Mouse (Mus musculus): Measurements from ENCODE around the gene Aplp2. TPM values are rescaled to one million over a fixed set of nuclear protein-coding genes. Genes with fewer than 3 reads are reported as not detected.

The Aplp2 gene
- total RNA-seq, 2 experiments from 2014 or later, result 99.7 to 123 TPM

DNA sequence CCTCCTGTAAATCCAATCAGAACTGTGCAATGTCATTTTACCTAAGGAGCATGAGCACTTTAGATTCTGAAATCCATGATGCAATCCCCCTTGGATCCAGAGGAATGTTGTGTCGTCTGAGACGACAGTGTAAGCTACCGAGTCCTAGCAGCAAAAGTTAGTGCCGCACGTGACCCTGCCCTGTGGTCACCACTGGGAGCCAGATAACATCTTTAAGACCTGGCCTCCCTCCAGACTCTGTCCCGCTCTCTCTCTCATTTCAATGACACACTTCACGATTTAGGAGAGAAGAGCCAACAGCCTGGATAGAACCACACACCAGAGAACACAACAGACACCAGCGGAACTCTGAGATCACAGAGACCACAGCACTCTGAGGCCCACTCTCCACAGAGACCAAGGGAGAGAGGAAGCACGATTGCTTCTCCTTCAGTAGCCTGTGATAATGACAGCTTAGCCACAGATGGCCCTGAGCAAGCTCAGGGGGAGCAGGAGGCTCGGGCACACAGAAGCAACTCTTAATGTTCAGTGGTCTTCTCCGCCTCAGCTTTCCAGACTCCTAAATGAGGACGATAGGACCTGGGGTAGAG, 83.6 kb downstream of the Aplp2 start:
- DNase-seq (ENCODE audit: low spot score), result no peak

DNA sequence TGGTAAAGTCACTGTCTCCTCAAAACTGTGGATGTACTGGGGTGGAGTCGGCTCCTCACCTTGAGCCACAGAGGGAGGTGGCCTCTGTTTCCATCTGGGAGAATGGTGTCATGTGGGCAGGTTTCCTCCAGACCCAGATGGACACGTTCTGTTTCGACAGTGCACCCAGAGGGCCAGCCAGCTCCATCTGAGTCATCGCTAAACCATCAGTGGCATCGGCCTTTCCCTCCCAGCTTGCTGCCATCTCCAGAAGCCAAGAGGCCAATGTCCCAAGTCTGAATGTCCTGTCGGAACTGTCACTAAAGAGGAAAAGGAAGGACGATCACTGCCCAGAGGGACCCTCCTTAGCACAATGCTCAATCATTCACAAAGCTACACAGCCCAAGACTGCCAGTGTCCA, 85.5 kb downstream of the Aplp2 start:
- no peak for DNase-seq (ENCODE audit: low spot score)

DNA sequence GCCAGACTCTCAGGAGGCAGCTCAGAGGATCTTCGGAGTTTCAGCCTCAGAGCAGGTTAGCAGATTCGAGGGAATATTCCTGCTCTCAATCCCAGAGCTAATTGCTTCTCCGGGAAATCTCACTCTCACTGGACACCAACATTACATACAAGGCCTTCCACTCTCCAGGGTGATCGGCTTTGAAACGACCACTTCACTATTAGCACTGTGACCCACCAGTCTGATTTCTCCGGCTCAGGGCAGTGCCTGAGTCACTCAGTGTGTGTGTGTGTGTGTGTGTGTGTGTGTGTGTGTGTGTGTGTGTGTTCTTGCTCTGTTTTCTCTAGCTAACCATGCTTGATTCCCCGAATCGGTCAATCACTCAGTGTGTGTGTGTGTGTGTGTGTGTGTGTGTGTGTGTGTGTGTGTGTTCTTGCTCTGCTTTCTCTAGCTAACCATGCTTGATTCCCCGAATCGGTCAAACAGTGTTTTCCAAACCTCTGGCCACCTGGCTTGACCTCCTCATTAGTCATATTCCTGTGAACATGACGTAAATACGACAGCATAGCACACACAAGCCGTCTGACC, 89.1 kb downstream of the Aplp2 start:
- DNase-seq (ENCODE audit: low spot score), result no peak

DNA sequence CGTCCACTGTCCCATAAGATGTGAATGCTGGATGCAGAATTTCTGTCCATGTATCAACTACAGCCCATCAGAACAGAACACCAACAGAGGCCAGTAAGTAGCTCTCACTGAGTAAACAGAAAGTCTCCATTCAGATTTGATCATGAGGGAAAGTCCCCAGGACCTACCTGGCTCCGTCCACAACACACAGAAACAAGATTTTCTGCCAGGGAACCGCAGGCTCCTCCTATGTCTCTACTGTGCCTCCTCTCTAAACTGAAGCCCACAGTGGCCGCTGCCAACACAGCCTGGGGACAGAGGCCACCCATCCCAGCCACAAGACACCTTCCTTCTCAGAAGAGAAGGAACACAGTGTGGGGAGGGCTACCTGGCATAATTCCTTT, 91.1 kb downstream of the Aplp2 start:
- no peak for DNase-seq (ENCODE audit: low spot score)

DNA sequence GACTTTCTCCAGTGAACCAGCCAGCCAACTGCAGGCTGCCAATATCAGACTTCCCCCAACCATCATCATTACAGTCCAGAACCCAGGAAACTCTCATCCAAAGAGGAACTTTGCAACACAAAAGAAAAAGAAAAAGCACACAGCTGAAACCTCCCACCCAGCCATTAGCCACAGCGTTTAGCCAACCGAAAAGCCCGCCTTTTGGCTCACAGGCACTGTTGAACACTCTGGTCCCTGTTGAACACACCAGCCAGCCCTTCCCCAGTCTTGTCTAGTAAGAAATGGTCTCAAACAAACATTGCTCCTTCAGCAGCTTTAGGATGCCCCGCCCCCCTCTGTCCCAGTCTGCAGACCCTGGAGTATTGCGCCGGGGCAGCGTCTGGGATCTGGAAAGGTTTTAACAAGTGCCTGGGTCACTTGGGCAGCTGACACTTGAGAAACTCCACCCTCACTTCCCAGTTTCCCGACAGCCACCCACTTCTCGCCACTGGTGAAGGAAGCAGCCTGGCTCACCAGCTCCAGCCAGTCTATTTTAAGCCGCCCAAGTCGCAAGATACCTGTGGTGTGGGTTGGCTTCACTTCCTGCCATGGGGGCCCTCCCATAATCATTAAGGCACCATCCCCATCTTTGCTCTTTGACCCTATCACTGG, 91.6 kb downstream of the Aplp2 start:
- no peak for DNase-seq (ENCODE audit: low spot score)

DNA sequence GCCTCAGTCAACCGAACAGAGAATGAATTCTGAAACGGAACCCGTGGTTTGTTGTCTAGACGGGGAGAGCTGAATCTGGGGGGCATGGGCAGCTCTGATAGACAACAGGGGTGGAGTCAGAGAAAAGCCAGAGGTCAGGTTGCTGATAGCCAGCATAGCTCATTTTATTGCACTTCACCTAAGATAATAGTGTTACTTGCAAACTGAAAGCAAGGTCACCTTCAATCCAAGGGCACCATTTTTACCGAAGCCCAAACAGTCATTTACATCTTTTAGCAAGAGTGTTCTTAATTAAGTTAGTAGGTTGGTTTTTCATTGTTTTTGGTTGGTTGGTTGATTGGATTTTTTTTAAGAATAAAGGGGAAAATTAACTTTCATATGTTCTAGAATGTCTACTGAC, 92.2 kb downstream of the Aplp2 start:
- no peak for DNase-seq (ENCODE audit: low spot score)

DNA sequence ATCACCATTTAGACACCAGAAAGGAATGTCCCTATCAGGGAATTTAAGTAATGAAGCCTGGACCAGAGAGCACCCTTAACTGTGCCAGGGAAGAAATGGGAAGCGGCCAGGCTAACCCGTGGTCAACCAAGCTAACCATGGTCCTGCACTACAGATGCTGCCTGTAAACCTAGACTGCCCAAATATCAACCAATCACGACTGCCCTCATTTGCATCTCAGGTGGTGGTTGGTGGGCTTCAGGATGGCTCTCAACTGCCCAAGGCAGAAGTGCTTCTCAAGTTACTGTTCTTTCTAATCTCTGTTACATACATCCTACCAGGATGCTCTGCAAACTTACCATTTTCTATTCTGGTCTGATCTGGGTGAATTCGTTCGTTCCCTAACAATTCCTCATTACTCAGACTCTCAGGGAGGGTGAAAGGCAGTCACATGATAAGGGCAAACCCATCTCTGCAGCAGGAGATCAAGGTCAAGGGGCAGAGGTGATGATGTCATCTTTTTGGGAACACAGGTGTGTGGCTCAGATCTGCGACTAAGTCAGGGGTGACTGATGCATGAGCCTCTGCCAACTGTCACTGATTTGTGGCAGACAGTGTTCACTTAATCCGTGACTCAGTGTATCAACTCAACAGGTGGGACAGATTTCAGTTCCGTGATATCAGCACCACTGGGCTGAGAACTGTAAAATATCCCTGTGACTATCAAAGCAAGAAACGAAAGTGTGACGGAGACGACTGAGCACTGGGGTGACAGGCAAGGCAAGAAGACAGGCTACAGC, 92.9 kb downstream of the Aplp2 start:
- DNase-seq (ENCODE audit: low spot score), result no peak

DNA sequence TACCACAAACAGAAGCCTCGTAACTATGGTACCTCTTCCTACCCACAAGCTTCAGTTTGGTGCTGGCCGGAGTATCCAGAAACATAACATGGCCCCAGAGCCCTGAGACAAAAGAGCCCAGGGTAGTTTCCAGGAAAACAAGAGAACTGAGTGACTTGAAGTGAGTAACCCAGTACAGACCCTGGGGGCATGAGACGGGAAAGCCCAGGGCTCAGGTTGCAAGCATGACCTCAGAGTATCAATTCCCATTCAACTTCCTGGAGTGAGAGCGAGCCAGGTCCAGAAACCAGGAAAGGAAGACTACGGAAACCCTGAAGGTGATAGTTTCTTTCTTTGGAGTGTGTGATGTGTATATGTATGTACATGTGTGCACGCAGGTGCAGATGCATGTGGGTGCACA, 94.1 kb downstream of the Aplp2 start:
- DNase-seq (ENCODE audit: low spot score), result no peak

DNA sequence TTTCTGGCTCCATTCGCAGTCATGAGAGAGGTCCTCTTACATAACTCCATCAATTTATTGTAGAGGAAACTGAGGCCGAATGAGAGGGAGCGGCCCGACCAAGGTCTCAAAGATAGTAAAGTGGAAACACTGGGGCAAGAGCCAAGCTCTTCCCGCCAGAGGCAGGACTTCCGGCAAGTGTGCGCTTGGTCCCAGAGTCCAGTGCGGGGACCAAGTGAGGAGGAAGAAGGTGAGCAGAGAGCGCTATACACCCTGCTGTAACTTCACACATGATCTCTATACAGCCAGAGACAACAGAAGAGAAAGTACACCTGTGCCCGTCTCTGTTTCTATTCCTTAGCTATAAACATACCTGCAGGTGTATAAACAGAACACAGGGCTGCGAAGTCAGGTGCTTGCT, 94.5 kb downstream of the Aplp2 start:
- no peak for DNase-seq (ENCODE audit: low spot score)

DNA sequence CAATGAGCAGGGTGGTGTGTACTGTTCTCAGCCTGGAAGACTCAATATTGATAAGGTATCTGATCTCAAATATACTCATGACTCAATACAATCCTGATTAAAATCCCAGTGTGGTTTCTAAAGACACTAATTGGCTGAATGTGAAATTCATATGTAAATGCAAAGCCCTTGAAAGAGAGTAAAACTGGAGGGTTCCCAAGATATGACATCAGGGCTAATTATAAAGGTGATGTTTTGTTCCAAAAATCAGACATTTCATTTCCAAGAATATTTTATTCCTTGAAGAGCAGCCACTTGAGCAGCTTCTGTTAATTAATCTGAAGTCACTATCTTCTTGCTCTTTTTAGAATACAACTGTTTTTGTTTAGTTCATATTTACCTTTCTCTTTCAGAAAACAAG, 96.0 kb downstream of the Aplp2 start:
- DNase-seq (ENCODE audit: low spot score), result no peak

DNA sequence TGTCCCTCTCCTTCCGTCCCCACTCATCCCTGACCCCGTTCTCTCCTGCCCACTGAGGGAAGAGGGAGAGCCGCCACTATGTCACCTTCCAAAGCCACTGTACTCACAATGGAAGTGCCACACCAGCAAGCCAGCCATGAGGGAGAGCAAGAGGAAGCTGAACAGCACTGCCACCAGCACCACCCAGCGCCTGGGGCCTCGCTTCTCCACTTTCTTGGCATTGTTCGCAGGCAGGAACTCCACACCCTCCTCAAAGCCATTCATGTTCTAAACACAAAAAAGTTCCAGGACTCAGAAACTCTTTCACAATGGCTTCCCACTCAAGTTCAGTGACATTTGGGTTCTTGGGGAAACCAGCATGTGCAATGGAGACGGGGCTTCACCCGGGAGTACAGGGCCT, 103.2 kb downstream of the Aplp2 start:
- DNase-seq (ENCODE audit: low spot score), result no peak

Other genes starting within 250 kb of the Aplp2 start
- 10 to 100 TPM; 65.6 to 66.4 TPM for gene Zbtb44, start 181.2 kb downstream of the Aplp2 start, total RNA-seq (2021)
- gene St14, start 80.0 kb downstream of the Aplp2 start, total RNA-seq (2021), result under 1 TPM in 1 of 2 experiments, not detected in 1; 0.41 TPM
- gene Prdm10, start 68.7 kb upstream of the Aplp2 start, total RNA-seq (2021), result 1 to 10 TPM; 3.7 to 4.1 TPM
- gene Nfrkb, start 174.4 kb upstream of the Aplp2 start, total RNA-seq (2021), result 1 to 10 TPM; 8.6 to 8.7 TPM